Mouse (Mus musculus) G1E-ER4 (cell line): ENCODE data around the gene Tbc1d9b. TPM values are rescaled to one million over a fixed set of nuclear protein-coding genes. Genes with fewer than 3 reads are reported as not detected.

Source experiments
- GATA1 ChIP-seq: IDR thresholded peaks from one replicate; pipeline ENCODE4 v1.8.0; 2012; ENCODE audit warnings: low read length, inconsistent platforms
- polyA plus RNA-seq: library from polyadenylated mRNA; stranded (reverse); fragments of >175 nt; gene quantifications from 2 replicates; pipeline ENCODE4 v1.2.3, GENCODE M21; 2012

Tbc1d9b gene
- 50.7 and 98.9 TPM in 2 replicates for polyA plus RNA-seq

DNA sequence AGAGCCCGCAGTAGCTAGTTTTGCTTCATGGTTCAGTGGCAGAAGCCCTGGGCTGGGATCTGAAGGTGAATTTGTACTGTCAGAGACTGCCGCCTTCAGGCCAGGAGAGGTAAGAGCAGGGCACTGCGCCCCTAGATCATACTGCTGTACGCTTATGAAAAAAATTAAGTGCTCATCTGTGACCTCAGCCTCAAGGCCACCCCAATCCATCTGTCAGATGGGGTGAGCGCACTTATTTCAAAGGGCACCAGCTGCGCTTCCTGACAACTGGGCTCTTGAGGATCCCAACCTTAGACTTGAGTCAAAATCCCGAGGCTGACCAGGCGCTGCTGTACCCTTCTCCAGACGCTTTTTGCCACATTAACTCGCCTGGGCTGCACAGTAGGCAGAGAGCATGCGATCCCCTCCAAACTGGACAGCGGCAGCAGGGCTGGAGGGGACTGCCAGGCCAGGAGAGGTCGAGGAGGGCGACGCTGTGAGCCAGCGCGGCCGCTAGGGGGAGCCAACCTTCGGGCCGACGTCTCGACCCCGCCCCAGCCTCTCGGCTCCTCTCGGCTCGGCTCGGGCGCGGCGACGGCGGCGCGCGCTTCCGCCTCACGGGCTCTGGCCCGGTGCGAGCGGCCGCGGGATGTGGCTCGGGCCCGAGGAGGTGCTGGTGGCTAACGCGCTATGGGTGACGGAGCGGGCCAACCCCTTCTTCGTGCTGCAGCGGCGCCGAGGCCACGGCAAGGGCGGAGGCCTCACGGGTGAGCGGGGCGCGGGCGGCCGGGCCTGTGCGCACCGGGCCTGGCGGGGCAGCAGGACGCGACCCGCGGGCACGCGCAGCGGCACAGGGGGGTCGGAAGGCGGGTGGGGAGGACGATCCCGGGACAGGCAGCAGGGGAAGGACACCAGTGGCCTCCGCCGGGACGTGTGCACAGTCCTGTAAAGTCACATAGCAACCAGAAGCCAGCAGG, at the start of gene Tbc1d9b:
Tbc1d9b (plus strand) TSS at position 586 of the 956 bp plus-strand sequence.
- no peak for TF ChIP-seq GATA1

DNA sequence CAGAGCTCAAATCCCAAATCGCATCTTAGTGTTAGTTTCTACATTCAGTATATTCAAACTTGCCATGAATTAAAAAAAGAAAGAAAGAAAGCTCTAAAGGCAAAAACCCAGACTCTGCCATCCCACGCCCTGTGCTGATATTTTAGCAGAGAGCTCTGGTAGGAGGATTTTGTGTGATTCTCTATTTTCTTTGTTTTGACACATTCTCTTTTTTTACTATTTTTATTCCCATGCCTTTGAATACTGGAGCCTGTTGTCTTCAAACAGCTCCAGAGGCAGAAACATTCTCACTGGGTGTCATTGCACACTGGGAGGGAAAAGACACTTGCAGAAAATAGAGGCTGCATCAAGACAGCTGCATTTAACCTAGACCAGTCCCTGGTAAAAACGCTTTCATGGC, 45.0 kb upstream of the Tbc1d9b start:
- no peak for TF ChIP-seq GATA1

DNA sequence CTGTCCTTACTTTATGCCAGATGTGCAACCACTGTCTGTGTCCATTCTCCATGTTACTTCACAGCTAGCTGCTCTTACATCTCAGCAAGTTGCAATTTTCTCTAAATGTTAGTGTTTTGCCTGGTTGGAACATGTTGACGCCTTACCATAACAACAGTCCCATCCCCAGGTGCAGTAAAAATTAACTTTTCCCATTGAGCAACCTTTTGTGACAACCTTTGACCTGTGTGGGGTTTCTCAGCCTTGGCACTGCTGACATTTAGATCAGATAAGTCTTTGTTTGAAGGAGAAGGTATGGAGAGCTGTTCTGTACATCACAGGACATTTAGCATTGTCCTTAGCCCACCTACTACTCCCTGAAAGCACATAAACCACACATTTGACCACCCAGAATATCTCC, 41.4 kb upstream of the Tbc1d9b start:
- no peak for TF ChIP-seq GATA1

DNA sequence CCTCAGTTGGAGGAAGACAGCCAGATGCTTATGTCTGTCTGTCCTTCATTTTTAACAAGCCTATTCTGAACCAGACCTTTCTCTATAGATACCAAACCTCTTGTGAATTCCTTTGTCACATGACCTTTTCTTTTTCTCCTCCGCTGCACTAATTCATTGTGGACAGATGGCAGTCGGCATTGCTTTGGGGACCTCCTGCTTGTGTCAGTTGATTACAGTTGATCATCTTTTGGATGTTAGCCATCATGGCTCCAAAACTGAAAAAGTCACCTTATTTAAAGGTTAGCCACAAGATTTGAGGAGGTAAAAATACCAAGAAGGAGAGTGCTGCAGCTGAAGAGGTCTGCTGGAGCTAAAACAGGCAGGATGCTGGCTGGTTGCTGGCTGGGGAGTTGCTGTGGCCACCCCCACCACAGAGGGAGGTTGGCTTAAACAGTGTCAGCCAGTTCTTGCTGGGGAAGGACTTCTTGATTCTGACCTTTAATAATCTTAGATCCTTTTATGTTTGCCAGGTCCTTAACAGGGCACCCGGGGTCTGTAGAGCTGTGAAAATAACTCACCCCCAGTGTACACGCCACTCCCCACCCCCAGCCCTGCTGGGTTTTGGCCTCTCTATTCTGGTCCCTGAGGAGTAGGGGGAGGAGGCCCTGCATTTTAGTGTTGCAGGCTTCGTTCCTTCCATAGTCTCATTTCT, 40.1 kb upstream of the Tbc1d9b start:
- TF ChIP-seq GATA1 = no peak

DNA sequence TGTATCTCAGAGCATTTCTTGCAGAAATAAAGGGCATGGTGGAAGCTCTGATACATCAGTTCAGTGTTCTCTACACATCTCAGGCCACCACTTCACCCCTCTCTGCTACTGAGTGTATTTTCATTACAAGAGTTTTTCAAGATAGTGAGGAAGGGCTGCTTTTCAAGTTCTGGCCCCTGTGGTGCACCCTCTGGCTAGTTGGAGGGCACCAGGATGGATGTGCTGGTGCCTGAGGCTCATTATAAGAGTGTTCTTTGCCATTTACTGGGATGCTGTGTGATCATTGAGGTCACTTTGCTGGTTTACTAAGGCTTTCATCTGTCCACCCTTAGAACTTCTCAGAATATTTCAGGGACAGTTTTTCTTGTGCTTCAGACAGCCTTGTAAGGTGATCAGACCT, 39.5 kb upstream of the Tbc1d9b start:
- no peak for TF ChIP-seq GATA1

DNA sequence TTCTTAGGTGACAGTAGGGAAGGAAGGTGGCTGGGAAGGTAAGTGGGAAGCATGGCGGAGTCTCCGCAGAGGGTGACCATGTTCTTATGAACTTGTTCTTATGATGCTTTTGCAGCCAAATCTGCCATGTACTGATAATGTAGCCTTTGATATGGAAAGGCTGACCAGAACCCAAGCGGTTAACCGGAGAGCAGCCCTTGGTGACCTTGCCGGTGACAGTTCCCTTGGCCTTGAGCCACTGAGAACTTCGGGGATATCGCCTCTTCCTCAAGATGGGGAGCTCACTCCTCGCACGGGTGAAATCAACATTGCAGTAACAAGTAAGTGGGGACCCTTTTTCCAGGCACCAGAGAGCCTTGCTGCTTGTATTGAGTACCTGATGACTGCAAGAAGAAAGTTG, 35.5 kb upstream of the Tbc1d9b start:
- TF ChIP-seq GATA1 = no peak

DNA sequence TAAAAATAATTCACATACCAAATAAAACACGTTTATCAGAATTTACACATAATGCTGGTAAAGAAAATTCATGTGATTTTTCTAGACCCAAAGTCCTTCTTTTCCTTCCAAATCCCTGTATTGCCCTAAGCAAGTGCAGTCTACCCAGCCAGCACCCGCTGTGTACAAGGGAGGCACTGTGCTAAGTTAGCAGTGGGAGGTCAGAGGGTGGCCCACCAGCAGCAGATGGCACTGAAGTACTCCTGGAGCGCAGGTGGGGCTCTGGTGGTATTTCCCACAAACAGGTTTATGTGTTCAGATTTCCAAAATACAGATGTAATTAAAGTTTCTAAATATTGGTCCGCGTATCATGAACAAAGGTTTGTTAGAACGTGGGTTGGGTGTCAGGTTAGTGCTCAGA, 34.1 kb upstream of the Tbc1d9b start:
- TF ChIP-seq GATA1 = no peak

DNA sequence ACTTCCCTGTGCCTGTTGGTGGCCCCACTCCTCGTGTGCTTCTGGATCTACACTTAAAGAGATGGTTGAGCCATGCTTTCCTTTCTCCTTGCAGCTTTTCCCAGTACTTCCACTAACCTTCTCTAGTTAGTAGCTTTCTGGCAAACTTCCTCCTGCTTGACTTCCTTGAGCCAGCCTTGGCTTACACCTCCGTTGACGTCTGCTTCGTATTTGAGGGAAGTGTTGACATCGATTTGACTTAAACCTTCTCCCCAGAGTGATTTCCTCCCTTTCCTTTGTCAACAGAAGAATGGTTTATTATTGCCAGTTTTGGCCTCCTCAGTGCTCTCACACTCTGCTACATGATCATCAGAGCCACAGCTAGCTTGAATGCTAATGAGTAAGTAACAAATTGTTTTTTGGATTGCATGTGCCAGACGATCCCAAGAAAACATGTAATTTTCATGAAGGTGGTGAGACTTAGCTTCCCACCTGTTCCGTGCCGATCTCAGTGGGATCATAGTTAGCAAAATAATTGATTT, 32.2 kb upstream of the Tbc1d9b start:
- TF ChIP-seq GATA1 = no peak

DNA sequence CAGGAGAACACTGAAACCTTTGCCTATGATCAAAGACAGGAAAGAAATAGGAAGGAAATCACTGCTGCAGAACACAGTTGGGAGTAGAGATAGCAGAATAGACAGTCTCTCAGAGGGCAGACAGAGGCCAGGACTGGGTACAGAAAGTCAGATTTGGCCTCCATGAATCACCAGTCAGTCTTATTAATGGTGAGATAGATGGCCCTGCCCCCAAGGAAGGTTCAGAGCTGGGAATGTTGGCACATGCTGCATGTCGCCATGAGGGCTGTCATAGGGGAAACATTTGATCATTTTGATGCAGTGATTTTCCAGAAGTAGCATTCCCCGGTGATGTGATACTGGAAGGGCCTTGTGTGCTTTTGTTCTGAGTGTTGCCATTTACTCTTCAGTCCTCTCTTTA, 31.5 kb upstream of the Tbc1d9b start:
- TF ChIP-seq GATA1 = no peak

DNA sequence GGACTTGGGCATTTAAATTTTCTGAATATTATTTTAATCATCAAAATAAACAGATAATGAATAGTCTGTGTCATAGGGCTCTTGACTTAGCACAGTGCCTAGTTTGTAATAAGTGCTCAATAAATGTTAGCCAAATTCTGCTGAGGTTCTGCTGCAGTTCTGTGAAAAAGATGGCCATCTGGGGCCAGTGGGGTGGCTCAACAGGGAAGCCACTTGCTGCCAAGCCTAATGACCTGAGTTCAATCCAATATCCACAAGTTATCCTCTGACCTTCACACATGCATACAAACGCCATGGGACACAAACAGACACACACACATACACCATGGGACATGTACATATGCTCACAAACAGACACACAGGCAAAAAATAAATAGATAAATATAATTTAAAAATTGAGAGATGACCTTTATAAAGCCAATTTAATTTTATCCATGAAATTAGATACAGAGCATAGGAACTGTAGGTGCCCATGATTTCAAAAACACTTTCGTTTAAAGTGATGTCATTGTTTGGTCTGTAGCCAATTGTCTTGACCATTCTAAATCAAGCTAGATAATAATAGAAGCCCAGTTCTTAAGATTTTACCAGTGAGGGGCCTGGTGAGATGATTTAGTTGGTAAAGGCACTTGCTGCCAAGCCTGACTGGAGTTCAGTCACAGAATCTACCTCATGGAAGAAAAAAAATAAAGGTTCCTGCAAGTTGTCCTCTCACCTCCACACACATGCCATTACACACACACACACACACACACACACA, 30.5 kb upstream of the Tbc1d9b start:
- no peak for TF ChIP-seq GATA1

DNA sequence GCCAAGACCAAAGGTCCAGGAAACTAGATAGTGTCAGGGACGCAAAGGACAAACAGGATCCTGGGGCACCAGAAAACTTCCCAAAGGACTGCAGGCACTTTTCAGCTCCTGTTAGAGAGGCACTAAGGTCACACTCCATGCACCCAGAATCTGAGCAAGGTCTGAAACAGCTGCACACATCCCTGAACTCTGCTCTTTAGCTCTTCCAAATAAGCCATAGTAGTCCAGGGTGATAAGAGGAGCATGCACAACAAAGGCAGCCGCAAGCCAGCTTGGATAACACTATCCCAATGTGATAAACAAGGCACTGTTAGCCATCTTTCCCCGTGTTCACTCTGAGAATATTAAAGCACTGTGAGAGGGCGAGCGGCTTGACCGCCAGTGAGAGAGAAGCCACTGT, 27.2 kb upstream of the Tbc1d9b start:
- TF ChIP-seq GATA1 = no peak

DNA sequence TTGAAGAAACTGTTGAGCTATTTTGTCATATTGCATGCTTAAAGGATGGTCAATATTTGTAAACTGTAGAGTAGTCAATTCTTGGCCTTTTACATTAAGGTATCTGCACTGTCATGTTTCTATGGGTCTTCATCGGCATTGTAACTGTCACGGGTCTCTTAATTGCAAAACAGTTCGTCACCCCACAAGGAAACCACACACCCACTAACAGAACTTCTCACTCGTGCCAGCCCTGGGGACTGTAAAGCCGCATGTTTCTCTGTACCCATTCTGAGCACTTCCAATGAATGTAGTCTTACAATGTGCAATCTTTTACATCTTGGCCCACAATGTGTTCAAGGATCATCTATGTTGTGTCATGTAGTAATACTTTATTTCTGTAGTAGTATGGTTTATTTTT, 26.0 kb upstream of the Tbc1d9b start:
- TF ChIP-seq GATA1 = no peak

DNA sequence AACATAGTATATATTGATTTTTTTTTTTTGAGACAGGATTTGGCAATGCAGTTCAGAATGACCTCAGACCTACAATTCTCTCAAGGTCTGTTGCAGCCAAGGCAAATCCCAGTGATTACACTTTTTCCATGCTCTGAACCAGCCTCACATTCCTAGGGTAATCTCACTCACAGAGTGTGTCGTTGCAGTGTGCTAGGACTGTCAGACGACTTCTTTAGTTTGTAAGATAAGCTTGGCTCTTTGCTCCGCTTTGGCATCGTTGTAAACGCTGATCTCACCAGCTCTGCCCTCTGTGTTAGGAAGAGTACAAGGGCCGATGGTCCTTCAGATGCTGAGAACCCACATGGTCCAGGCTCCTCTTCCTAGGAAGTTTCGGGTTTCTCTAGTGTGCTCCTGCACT, 25.2 kb upstream of the Tbc1d9b start:
- TF ChIP-seq GATA1 = no peak

DNA sequence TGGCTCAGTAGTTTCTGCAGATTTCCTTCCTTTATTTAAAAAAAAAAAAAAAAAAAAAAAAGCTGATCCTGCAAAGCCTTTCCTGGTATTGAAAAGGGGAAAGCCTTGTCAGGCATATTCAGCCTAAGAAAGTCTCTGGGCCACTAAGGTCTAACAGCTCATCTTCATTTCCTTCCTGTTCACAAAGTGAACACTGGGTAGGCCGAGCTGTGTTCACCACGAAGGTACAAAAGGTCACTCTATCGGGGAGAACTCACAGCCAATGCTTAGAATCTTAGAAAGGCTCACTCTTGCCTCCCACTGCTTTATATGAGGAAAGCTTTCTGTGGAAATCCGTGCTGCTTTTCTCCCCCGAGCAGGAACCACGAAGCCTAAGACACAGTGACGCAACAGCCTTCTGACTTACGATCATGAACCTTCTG, 22.4 kb upstream of the Tbc1d9b start:
- TF ChIP-seq GATA1 = no peak

DNA sequence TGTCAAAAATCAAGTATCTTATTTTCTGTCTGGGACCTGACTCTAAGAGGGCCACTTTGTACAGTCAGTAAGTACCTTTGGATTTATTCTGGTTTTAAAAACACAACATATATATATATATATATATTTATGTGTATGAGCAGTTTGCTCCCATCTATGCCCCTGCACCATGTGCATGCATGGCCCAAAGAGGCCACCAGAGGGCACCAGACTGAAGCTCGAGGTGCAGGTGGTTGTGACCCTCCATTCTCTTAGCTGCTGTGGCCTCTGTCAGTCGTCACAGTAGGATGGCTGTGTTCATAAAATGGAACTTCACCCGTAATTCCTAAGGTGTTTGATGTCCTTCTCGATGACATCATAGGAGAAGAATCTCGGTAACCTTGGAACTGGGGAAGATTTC, 16.9 kb upstream of the Tbc1d9b start:
- TF ChIP-seq GATA1 = no peak

DNA sequence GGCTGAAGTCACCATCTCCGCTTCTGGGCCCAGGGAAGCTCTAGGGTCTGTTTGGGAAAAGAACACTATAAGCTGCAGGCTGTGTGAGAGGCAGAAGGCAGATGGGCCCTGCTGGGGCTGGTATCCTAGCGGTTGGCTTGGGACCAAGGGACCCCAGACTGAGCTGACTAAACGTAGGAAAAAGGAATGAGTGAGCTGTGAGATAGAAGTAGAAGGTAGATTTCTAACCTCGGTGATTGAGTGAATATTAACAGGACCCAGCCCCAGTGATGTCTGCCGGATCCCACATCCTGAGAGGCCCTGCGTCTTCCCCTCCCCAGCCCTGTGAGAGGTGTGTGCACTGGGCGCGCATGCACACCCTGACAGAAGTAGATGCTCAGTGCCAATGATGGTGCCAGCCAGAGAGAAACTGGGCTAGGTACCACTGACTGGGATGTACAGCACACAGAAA, 8.5 kb upstream of the Tbc1d9b start:
- TF ChIP-seq GATA1 = no peak
